Comparison of ENCODE assay signal across 10 mouse cellular contexts in the genomic region with DNA sequence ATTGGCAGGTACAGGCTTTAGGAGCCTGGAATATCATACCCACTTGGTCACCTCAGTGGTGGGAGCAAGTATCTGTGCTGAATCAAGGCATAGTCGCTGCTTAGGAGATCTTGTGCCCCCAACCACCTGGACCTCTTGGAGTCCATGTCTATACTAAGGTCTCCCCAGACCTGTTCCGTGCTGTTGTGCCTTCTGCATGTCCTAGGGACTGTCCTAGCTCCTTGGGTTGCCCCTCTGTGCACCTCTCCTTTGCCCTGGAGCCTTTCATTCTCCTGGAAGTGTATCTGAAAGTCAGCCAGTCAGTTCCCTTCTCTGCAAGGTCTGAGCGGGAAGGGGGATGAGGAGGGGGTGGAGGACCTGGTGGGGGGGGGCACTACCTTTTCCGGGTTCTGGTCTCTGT.
DNase-seq lines count a peak whose midpoint lies in the region; ATAC-seq and TF ChIP-seq lines count a peak whose summit lies in the region.
"Had no signal": no experiment of that assay in that cellular context is flagged by ENCODE, and none has a peak within 500 bp of the region (broad histone marks: within the 10 kb centered on the region; RNA-seq: fewer than 3 reads in every experiment).

No protein-coding gene starts in this region.

- no peak overlapping the region; the same call in 1 of the 2 replicates for H3K9ac ChIP-seq in neural tube, embryonic 11.5 days (ENCODE audit: low read length)
- H3K9ac ChIP-seq in forebrain, postnatal 0 days = no peak overlapping the region
- 0 out of 2 replicates have a peak overlapping the region, but pooled peaks have one; percentile 21 for H3K9ac ChIP-seq in limb, embryonic 14.5 days (ENCODE audit: low read depth, low read length, severe bottlenecking)
- H3K9ac ChIP-seq in stomach, embryonic 16.5 days (ENCODE audit: low read length) = peak overlapping the region; percentile 79

- ATAC-seq in neural tube, embryonic 11.5 days (ENCODE audit: insufficient read depth, low FRiP score, low TSS enrichment) = peak; percentile 14; the same call in 1 of the 2 replicates
- no peak for ATAC-seq in forebrain, postnatal 0 days
- no peak for ATAC-seq in limb, embryonic 14.5 days (ENCODE audit: low FRiP score, low read depth)
- ATAC-seq in stomach, embryonic 16.5 days (ENCODE audit: insufficient read depth, low FRiP score) = no peak
- no peak for ATAC-seq in granulocyte monocyte progenitor cell, adult 5-6 weeks (replicated peaks; ENCODE audit: poor library complexity, severe bottlenecking)

- H3K36me3 ChIP-seq in neural tube, embryonic 11.5 days (ENCODE audit: control insufficient read depth, insufficient read depth, low read length) = no peaks in the 10 kb centered on the region
- no peaks in the 10 kb centered on the region for H3K36me3 ChIP-seq in forebrain, postnatal 0 days (ENCODE audit: insufficient read depth)
- 0 out of 2 replicates have a peak, but pooled peaks cover 10% of the 10 kb centered on the region for H3K36me3 ChIP-seq in limb, embryonic 14.5 days (ENCODE audit: control insufficient read depth, insufficient read depth, low read length)
- no peaks in the 10 kb centered on the region for H3K36me3 ChIP-seq in stomach, embryonic 16.5 days (ENCODE audit: control insufficient read depth, insufficient read depth, low read length)

- TF ChIP-seq POLR2A in limb, embryonic 14.5 days (IDR thresholded peaks at IDR 0.05; ENCODE audit: borderline replicate concordance, extremely low read depth, insufficient read depth, insufficient read length) = no peak

- H3K9me3 ChIP-seq in neural tube, embryonic 11.5 days (ENCODE audit: control insufficient read depth, low read length) = no peaks in the 10 kb centered on the region
- no peaks in the 10 kb centered on the region for H3K9me3 ChIP-seq in forebrain, postnatal 0 days (ENCODE audit: low read length)
- no peaks in the 10 kb centered on the region for H3K9me3 ChIP-seq in limb, embryonic 14.5 days (ENCODE audit: control insufficient read depth, low read length)
- H3K9me3 ChIP-seq in stomach, embryonic 16.5 days (replicated peaks; ENCODE audit: control insufficient read depth, low read length) = no peaks in the 10 kb centered on the region

- no peak for TF ChIP-seq CTCF in forebrain, postnatal 0 days (IDR thresholded peaks at IDR 0.05; ENCODE audit: low read depth)

- peaks cover 28% of the 10 kb centered on the region for H3K4me1 ChIP-seq in neural tube, embryonic 11.5 days (ENCODE audit: control insufficient read depth, insufficient read depth, low read length)
- peaks cover 10% of the 10 kb centered on the region; the same call in 1 of the 2 replicates for H3K4me1 ChIP-seq in forebrain, postnatal 0 days (ENCODE audit: insufficient read depth)
- H3K4me1 ChIP-seq in limb, embryonic 14.5 days (ENCODE audit: control insufficient read depth, insufficient read depth, low read length) = peaks cover 49% of the 10 kb centered on the region
- H3K4me1 ChIP-seq in stomach, embryonic 16.5 days (ENCODE audit: control insufficient read depth, insufficient read depth, low read length) = peaks cover 58% of the 10 kb centered on the region

- H3K4me3 ChIP-seq in neural tube, embryonic 11.5 days (ENCODE audit: low read depth, low read length) = peak overlapping the region; percentile 72
- H3K4me3 ChIP-seq in forebrain, postnatal 0 days (ENCODE audit: low read depth, low read length) = no peak overlapping the region
- H3K4me3 ChIP-seq in limb, embryonic 14.5 days (replicated peaks; ENCODE audit: low read length) = peak overlapping the region; percentile 82
- H3K4me3 ChIP-seq in stomach, embryonic 16.5 days (replicated peaks; ENCODE audit: low read length) = peak overlapping the region; percentile 66

- no peak overlapping the region for H3K27ac ChIP-seq in neural tube, embryonic 11.5 days (ENCODE audit: low read depth, low read length)
- H3K27ac ChIP-seq in forebrain, postnatal 0 days (ENCODE audit: low read depth, low read length) = no peak overlapping the region
- peak overlapping the region; percentile 39; the same call in 1 of the 2 replicates for H3K27ac ChIP-seq in limb, embryonic 14.5 days (replicated peaks; ENCODE audit: low read depth, low read length)
- peak overlapping the region; percentile 90 for H3K27ac ChIP-seq in stomach, embryonic 16.5 days (ENCODE audit: low read length)
- H3K27ac ChIP-seq: macrophage had no signal

- peak overlapping the region; percentile 72 for H3K4me2 ChIP-seq in neural tube, embryonic 11.5 days (ENCODE audit: low read depth)
- H3K4me2 ChIP-seq in forebrain, postnatal 0 days (ENCODE audit: low read depth) = peak overlapping the region; percentile 89
- H3K4me2 ChIP-seq in limb, embryonic 14.5 days (replicated peaks; ENCODE audit: low read depth, low read length, severe bottlenecking) = peak overlapping the region; percentile 88
- H3K4me2 ChIP-seq in stomach, embryonic 16.5 days (ENCODE audit: low read depth, low read length) = peak overlapping the region; percentile 71

- no peaks in the 10 kb centered on the region for H3K27me3 ChIP-seq in neural tube, embryonic 11.5 days (ENCODE audit: control insufficient read depth, insufficient read depth, low read length)
- H3K27me3 ChIP-seq in forebrain, postnatal 0 days (ENCODE audit: insufficient read depth, low read length) = no peaks in the 10 kb centered on the region
- H3K27me3 ChIP-seq in limb, embryonic 14.5 days (ENCODE audit: control insufficient read depth, insufficient read depth, low read length) = no peaks in the 10 kb centered on the region
- H3K27me3 ChIP-seq in stomach, embryonic 16.5 days (ENCODE audit: control insufficient read depth, insufficient read depth, low read length) = no peaks in the 10 kb centered on the region

- DNase-seq in neural tube, embryonic 11.5 days (ENCODE audit: low spot score) = no peak
- no peak for DNase-seq in neural tube, embryonic 10.5 days (ENCODE audit: extremely low spot score, low spot score)
- no peak for DNase-seq in forebrain, postnatal 0 days
- no peak for DNase-seq in limb, embryonic 14.5 days (ENCODE audit: low spot score)
- no peak for DNase-seq in spleen, postnatal 10 days (ENCODE audit: low spot score in 2 of 2)
- DNase-seq in adrenal gland, adult 18-20 months (ENCODE audit: low spot score in 2 of 2) = no peak
- DNase-seq: kidney, adult 9 months had no signal

- WGBS in neural tube, embryonic 11.5 days = 17% methylated on average over 4 of the region's 4 CpGs
- 23% methylated on average over 4 of the region's 4 CpGs for WGBS in forebrain, postnatal 0 days
- WGBS in limb, embryonic 14.5 days = 8% methylated on average over 4 of the region's 4 CpGs
- WGBS in stomach, embryonic 16.5 days = 6% methylated on average over 4 of the region's 4 CpGs

Comparison
In these comparisons a context has a peak if more than half of its experiments do, and no peak if none do; other contexts are left out.
1. H3K27ac ChIP-seq: peak in limb, embryonic 14.5 days (single experiment) and stomach, embryonic 16.5 days (single experiment); none in neural tube, embryonic 11.5 days (single experiment) and forebrain, postnatal 0 days (single experiment).
2. H3K9ac ChIP-seq: peak in limb, embryonic 14.5 days (single experiment) and stomach, embryonic 16.5 days (single experiment); none in neural tube, embryonic 11.5 days (single experiment) and forebrain, postnatal 0 days (single experiment).
3. Peak in every context shown above with its lines, with median percentiles within 50 percentile points of each other: H3K4me2 ChIP-seq.